Mouse (Mus musculus) thymus, postnatal 4 days (tissue): ENCODE measurements around the gene Adamts5.
A peak's percentile ranks its signal among the peaks of the same experiment; 100 is the strongest.

Experiments
- DNase-seq: peaks from one replicate; pipeline ENCODE4 v3.0.0; 2021

Gene Adamts5

GRCm38 (mm10) chr16:85819808-85820458 lies 81.7 kb downstream of the Adamts5 start:
- DNase-seq = no peak

- DNase-seq = no peak
Observed at GRCm38 (mm10) chr16:85814116-85814515, 87.5 kb downstream of the Adamts5 start.

DNA sequence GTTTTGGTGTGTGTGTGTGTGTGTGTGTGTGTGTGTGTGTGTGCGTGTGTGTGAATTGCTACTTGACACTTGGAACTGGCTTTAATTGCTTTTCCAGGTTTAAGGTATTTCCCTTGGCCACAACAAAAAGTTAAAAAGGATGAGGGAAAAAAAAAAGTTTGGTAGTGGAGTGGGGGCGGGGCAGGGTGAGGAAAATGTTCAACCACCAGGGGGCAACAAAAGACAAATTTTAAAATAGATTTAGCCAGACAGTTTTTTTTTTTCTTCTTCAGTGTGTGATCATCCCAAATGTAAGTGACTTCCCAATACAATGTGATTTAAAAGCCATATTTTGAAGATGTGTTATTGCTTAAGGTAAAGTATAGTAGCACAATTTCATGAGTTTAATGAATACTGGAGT lies 94.0 kb downstream of the Adamts5 start:
- DNase-seq = peak; percentile 32

GRCm38 (mm10) chr16:85807072-85807471 lies 94.6 kb downstream of the Adamts5 start:
- peak; percentile 19 for DNase-seq
